Mouse (Mus musculus) embryo, embryonic 10 days (tissue): Measurements from ENCODE around the gene Egfl7.
A peak's percentile ranks its signal among the peaks of the same experiment; 100 is the strongest.

Source experiments
- DNase-seq: peaks from one replicate; pipeline ENCODE4 v3.0.0-alpha.2; 2015; ENCODE audit warnings: low spot score

The Egfl7 gene

DNA sequence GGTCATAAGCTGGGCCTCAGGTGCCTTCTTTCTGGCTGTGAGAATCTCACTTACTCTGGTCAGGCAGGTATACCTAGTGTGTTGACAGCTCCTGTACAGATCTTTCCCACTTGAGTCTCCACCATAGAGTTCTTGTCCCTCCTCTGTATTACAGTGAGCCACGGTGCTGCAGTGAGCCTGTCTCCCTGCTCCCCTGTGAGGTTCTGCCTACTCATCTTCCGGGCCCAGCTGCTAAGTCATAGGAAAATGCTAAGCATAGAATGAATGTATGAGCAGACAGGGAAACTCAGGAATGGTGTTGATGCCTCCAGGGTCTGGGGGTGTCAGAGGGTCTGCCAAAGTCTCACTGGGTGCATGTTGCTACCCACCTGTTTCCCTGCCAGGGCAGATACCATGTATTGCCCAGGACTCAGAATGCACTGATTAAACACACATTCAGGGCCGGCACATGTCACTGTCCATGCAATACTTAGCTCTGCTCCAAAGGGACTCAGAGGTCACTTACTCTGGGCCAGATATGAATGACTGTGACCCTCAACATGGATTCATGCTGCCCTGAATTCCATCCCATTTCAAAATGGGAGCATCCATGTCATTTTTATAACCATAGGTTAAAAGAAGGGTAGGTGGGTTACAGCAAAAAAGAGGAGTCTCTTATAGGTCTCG is 35.8 kb downstream of the Egfl7 start:
- no peak for DNase-seq

DNA sequence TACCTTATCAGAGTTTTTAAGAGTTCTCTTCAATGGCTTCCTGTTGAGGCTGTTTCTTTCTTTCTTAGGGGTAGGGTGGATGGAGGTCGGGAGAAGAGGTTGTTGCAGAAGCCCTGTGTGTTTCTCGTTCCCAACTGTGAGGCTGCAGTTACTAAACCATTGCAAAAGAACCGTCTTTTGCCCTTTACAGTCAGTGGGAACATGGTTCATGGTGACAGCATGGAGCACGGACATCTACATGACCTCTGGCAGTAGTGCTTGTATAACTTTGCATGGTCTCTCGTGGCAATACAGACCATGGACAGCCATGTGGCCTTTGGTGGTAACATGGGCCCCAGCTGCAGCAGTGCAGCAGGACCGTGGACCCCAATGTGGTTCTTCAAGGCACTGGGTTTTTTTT is 37.5 kb downstream of the Egfl7 start:
- DNase-seq: no peak

DNA sequence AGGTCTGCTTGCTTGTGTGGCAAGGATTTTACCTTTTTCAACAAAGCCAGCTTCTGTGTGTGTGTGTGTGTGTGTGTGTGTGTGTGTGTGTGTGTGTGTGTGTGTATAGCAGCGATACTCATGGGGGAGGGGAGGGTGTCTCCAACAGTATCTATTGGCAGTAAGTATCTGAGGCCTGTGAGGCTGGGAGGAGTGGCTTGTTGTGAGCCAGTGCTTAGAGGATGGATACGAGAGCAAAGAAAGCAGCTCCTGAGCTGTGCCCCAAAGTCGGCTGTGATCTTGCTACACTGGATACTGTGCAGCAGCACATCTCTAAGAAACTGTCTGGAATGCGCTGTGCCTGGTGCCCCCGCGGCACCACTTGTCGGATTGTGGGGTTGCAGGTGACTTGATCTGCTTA is 38.1 kb downstream of the Egfl7 start:
- no peak for DNase-seq

DNA sequence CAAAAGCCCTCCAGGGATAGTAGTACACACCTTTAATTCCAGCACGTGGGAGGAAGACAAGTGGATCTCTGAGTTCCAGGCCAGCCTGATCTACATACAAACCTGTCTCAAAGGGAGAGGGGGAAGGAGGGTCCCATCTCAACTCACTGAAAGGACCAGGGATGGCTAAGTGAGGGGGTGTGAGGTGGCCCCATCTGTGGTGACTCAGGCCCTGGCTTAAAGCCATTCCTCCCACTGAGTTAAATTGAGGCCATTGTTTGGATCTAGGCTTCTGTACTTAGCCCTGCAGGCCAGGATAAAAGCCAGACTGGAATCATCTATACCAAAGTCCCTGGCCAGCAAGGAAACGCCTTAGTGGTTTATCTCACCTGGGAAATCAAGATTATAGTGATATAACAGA is 41.4 kb downstream of the Egfl7 start:
- DNase-seq: no peak

DNA sequence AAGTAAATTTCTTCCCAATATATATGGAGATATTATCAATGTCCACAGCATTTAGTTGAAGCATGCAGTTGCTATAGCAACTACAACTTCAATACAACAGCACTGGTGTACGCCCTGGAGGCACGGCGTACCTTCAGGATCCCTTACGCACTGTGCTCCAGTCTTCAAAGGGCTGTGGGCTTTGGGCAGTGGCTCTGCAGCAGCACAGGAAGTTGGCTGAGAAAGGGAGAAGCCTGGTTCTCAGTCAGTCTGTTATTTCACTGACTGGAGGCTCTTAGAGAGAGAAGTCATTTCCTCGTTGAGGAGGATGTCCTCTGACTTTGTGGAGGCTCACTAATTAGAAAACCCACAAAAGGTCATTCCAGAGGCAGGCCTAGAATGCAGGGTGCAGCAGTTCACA is 43.2 kb downstream of the Egfl7 start:
- DNase-seq: no peak

DNA sequence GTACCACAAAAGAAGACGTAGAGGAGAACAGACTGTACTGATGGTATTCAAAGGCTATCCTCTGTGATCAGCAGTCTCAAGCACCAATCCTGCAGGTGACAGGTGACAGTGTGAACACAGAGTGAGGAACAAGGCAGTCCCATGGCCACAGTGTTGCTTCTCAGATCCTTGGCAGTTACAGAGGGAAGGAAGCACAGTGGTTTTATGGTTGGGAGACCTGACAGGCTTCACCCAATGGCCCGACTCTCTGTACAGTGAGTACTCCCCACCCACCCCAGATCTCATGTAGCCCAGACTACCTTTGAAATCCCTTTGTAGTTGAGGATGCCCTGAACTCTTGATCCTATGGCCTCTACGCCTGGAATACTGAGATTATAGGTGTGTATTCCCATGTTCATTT is 45.6 kb downstream of the Egfl7 start:
- no peak for DNase-seq

DNA sequence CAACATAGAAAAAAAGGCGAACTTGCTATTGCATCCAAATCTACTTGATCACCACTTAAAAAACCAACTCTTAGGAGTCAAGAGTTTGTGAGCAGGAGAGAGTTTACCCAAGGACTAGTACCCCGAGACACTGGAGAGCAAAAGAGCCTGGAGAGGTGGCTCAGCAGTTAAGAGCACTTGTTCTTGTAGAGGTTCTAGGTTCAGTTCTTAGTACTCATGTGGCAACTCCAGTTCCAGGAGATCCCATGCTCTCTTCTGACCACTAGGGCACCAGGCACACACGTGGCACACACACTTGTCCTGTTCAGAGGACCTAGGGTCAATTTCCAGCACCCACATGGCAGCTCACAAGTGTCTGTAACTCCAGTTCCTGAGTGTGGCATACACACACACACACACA is 46.3 kb downstream of the Egfl7 start:
- no peak for DNase-seq

DNA sequence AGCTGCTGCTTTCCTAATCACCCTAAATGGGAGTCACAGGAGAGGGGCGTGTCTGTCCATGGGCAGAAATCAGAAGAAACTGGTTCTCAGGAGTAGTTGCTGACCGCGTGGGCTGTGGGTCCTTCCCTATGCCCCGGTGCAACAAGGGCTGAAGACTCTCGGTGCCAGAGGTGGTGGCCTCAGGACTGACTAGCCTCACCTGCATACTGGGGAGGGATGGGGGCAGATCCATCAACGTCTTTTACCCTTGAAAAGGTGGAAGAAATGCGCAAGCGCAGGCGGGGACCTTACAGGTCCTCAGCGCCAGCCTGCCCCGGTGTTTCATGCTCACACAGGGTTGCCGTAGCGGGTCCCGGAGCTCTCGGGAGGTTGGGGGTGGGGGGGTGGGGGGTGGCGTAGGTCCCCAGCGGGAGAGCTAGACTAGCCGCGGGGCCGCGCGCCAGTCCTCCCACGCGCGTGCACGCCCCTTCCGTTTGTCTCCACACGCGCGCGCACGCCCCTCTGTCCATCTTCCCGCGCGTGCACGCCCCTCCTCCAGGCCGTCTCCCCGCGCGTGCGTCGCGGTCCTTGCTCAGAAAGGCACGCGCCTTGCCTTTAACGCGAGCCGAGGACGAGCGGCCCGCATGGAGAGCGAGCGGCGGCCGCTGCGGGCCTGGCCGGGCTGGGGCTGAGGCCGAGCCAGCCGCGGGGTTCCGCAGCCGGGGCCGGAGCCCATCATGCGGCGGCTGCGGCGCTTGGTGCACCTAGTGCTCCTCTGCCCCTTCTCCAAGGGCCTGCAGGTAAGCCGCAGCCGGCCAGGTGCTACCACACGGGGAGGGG is 48.3 kb downstream of the Egfl7 start, which contains the start of gene Fam69b:
Fam69b (plus strand) TSS at position 537 of the 819 bp plus-strand sequence.
- DNase-seq: peak; percentile 95

DNA sequence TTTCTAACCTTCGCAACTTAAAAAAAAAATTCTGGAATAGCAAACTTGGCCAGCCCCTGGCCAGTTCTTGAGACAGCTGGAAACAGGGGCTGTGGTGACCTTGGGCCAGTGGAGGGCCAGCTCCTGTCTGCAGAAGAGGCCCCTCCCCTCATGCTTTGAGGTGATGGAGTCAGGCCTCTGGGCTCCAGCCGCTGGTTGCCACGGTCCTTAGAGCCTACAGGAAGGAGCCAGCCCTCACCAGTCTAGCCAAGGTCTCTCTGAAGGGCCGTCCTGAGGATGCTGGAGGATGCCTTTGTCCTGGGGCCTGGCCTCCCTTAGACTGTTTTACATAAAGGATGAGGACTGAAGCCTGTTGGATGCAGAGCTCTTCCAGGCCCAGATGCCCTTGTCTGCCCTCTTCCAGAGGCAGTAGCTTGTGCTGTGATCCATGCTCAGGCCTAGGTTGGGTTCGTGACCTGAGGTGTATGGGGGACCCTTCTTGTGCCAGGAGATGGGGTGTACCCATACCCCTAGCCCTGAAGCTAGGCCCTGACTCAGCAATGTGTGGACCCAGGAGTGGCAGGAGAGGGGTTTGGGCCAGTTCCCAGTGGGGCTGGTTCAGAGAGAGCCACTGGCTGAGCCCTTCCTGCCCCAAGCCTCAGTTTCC is 49.1 kb downstream of the Egfl7 start:
- peak; percentile 56 for DNase-seq

DNA sequence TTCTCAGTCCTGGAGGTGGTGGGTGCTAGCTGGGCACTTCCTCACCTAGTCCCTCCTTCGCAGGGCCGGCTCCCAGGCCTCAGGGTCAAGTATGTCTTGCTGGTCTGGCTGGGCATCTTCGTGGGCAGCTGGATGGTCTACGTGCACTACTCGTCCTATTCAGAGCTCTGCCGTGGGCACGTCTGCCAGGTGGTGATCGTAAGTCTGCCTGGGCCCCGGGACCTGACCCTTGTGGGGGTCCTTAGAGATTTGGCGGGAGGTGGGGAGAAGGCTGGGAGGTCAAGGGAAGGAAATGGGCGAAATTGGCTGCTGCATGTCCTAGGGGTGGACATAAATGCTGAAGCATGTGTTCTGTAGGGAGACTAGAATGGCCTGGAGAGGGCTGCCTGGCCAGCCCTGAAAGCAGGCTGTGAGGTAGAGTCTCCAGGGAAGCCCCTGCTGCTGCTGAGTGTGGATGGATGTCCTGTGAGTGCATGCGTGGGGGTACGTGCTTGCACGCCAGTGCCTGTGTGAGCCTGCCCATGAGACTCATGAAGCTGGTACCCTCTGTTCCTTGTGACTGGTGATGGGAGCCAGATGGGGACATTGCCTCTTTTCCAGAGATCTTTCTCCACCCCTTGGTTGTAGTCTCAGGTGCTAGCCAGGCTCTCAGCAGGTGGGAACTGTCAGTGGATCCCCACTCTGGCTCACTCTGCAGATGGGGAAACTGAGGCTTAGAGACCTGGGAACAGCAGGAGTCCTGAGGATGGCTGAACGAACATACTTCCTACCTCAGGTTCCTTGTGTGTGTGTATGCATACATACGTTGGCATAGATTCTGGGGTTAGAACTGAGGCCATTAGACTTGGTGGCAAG is 53.0 kb downstream of the Egfl7 start:
- DNase-seq: no peak

DNA sequence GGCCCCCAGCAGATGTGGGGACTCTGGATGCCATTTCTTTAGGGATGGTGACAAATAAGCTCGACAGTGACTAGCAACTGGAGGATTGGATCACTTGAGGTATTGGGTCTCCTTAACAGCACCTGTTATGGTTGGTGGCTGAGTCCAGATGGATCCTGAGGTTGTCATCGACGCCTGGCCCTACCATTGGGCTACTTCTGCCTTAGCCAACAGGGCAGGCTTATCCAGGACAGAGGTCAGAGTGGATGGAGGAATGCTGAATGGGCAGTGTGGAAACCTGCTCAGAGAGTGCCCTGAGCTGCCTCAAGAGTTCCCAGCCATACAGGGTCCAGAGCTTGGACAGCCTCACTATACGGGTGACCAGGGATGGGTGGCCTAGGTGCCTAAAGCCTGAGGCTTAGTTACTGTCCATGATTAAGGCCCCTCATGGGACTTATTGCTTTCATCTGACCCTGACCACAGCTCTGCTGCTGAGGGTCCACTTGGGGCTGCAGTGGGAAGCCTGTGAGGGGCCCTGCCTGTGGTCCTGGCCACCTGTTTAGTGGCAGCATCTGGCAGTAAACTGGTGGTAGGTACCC is 54.2 kb downstream of the Egfl7 start:
- DNase-seq: peak; percentile 15

DNA sequence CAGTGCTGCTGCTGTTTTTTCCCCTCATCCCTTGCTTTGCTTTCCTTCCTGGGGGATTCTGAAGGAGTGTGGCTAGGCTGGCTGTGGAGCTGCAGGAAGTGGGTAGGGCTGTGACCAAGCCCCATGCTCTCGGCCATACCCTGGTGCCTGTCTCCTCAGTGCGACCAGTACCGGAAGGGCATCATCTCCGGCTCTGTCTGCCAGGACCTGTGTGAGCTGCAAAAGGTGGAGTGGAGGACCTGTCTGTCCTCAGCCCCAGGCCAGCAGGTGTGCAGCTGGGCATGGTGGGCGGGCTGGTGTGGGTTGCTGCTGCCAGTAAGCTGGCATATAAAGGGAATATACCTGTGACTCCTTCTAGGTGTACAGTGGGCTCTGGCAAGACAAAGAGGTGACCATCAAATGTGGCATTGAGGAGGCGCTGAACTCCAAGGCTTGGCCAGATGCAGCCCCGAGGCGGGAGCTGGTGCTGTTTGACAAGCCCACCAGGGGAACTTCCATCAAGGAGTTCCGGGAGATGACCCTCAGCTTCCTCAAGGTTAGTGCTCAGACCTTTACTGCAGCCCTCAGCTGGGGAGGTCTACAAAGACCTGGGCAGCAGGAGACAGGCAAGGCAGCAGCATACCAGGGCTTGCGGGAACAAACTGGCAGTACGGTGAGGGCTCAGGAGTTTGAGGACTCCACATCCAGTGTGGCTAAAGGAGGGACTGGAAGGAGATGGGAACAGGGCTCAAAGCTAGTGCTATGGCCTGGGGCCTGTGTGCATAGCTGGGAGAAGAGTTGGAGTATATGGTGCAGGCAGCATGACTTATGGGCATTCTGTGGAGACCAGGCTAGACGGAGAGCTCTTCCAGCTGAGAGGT is 55.0 kb downstream of the Egfl7 start:
- DNase-seq: peak; percentile 43

DNA sequence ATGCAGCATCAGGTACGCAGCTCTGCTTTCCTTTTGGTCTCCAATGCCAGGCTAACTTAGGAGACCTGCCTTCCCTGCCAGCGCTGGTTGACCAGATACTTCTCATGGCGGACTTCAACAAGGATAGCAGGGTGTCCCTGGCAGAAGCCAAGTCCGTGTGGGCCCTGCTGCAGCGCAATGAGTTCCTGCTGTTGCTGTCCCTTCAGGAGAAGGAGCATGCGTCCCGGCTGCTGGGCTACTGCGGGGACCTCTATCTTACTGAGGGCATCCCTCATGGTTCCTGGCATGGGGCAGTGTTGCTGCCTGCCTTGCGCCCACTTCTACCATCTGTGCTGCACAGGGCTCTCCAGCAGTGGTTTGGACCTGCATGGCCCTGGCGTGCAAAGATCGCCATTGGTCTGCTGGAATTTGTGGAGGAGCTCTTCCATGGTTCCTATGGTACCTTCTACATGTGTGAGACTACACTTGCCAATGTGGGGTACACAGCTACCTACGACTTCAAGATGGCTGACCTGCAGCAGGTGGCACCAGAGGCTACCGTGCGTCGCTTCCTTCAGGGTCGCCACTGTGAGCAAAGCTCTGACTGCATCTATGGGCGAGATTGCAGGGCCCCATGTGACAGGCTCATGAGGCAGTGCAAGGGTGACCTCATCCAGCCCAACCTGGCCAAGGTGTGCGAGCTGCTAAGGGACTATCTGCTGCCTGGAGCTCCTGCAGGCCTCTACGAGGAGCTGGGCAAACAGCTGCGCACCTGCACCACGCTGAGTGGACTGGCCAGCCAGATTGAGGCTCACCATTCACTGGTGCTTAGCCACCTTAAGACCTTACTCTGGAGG is 55.9 kb downstream of the Egfl7 start:
- DNase-seq: peak; percentile 29

DNA sequence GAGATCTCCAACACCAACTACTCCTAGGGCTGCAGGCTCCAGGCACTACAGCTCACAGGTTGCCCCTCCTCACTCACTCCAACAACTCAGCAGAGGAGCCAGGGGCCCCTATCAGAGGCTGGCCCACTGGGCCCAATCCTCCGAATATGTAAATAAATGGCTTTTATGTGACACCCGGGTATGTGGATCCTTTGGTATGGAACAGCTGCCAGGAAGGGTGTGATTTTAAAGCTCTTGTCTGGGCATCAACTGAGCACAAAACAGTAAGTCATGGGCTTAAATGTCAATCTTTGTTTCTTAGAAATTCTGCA is 56.5 kb downstream of the Egfl7 start:
- DNase-seq: no peak

DNA sequence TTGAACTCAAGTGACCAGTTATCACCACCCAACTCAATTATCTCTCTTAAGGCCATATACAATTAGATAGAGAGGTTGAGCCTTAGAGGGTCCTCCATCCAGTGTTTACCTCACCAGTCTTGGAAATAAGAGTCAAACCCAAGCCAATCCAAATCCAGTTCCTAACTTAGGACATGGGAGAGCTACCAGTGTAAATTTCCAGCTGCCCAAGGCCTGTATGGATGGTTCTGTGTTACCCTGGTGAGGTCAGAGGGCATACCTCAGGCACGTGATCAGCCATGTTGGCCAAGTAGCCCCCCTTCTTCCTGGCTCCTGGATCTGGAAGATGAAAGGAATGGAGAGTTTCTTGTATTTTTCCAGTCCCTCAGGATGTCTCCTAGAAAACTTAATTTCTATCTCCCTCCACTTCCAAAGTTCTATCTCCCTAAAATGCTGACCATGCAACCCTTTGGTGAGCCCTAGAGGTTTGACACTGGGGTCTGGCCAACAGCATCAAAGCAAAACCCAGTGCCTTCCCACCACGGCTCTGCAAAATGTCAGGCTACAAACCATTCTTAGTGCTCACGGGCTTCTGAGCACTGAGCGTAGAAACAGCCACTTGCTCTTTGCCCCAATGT is 57.6 kb downstream of the Egfl7 start:
- DNase-seq: no peak

DNA sequence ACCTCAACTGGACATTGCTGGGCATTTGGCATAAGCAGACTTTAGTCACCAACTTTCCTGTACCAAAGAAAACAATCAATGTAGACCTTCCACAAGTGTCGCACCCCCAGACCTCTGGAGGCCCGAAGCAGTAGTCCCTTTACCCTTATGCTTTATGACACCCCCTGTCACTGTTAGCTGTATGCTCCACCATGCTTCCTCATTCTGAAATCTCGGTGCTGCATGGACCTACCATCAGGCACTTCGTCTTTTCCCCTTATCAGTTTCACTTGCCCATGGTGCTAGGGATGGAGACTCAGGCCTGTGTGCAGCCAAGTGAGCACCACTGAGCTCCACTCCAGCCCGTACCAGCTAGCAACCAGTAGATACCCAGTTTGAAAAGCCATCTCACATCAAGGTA is 58.2 kb downstream of the Egfl7 start:
- no peak for DNase-seq

DNA sequence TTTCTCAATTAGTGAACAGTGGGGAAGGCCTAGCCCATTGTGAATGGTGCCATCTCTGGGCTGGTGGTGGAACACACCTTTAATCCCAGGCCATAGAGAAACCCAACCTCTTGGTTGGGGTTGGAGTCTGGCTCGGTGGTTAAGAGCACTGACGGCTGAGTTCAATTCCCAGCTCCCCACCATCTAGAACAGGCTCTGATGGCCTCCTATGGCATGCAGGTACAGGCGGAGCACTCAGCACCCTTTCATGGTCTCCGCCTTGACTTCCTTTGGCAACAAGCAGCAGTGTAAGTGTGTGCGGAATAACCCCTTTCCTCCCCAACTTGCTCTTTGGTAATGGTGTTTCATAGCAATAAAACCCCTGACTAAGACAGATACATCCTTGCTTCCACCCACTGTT is 58.8 kb downstream of the Egfl7 start:
- DNase-seq: no peak

DNA sequence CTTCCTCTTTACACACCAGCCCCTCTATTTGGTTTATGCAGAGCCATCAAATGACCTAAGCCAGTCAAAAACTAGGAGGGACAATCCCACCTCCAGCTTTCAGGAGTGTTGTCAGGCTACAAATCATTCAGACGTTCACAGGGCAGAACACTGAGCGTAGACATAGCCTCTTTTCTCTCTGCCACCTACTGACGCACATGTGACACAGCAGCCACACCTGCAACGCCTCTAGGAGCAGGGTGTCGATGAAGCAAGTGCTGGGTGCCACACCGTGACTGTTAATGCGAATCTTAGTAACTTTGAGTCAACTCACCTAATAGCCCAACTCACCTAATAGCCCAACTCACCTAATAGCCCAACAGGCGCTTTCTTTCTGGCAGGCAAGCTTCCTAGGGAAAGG is 59.3 kb downstream of the Egfl7 start:
- DNase-seq: peak; percentile 67
